Mouse (Mus musculus) forebrain, embryonic 11.5 days (tissue): ENCODE data around the gene Rps4x. TPM values are rescaled to one million over a fixed set of nuclear protein-coding genes. Genes with fewer than 3 reads are reported as not detected.
"Not testable (repeated sequence)": the region's sequence is repeated elsewhere in the genome, so short reads cannot be mapped to it uniquely, and the experiment has no call there.

ENCODE experiments used
- ATAC-seq: fragments of 200-750 bp; cut with Nextera tagmentation; replicated peaks from 2 replicates; pipeline ENCODE4 v1.8.0; 2017; ENCODE audit warnings: moderate TSS enrichment; ENCODE audit not compliant: low FRiP score
- DNase-seq: peaks from one replicate; pipeline ENCODE4 v3.0.0-alpha.2; 2017; ENCODE audit warnings: low spot score
- H3K27ac ChIP-seq: fragments of 300-500 bp; sonication (generic); 2 replicates; pipeline ENCODE4 v1.5.1; 2014; ENCODE audit warnings: low read depth, low read length
- H3K27me3 ChIP-seq: fragments of 300-500 bp; sonication (generic); 2 replicates; pipeline ENCODE4 v1.6.1; 2014; ENCODE audit warnings: mild to moderate bottlenecking, low read length, mixed read lengths; ENCODE audit not compliant: control insufficient read depth, insufficient read depth
- H3K36me3 ChIP-seq: fragments of 300-500 bp; sonication (generic); 2 replicates; pipeline ENCODE4 v1.6.1; 2014; ENCODE audit warnings: mild to moderate bottlenecking, low read length, moderate library complexity, mixed read lengths; ENCODE audit not compliant: control insufficient read depth, insufficient read depth
- H3K4me1 ChIP-seq: fragments of 300-500 bp; sonication (generic); replicated peaks from 2 replicates; pipeline ENCODE4 v1.6.1; 2014; ENCODE audit warnings: low read length, mixed read lengths; ENCODE audit not compliant: control insufficient read depth, insufficient read depth
- H3K4me2 ChIP-seq: fragments of 300-500 bp; sonication (generic); 2 replicates; pipeline ENCODE4 v1.6.1; 2014; ENCODE audit warnings: low read depth, mild to moderate bottlenecking, low read length, moderate library complexity, mixed read lengths; ENCODE audit not compliant: severe bottlenecking
- H3K4me3 ChIP-seq: fragments of 300-500 bp; sonication (generic); 2 replicates; pipeline ENCODE4 v1.5.1; 2014; ENCODE audit warnings: low read depth, low read length
- H3K9ac ChIP-seq: fragments of 300-500 bp; sonication (generic); 2 replicates; pipeline ENCODE4 v1.6.1; 2014; ENCODE audit warnings: low read length
- H3K9me3 ChIP-seq: fragments of 300-500 bp; sonication (generic); 2 replicates; pipeline ENCODE4 v1.6.1; 2016; ENCODE audit warnings: low read length, mixed read lengths; ENCODE audit not compliant: control insufficient read depth
- WGBS: fragments of 180-500 bp; shearing (Covaris S2); extraction: QIAGEN DNeasy Blood & Tissue Kit; methylation state at CpG from one replicate; pipeline ENCODE4 v1.1.7; 2014; 5-methylcytosine and 5-hydroxymethylcytosine counted together
- polyA plus RNA-seq: library from polyadenylated mRNA; unstranded; fragments of >200 nt; fragmentation: Nextera tagmentation; extraction: Ambion mirVana; gene quantifications from 2 replicates; pipeline ENCODE4 v1.2.1, GENCODE M21; 2014

Gene Rps4x
- polyA plus RNA-seq = 646 and 665 TPM in 2 replicates

DNA sequence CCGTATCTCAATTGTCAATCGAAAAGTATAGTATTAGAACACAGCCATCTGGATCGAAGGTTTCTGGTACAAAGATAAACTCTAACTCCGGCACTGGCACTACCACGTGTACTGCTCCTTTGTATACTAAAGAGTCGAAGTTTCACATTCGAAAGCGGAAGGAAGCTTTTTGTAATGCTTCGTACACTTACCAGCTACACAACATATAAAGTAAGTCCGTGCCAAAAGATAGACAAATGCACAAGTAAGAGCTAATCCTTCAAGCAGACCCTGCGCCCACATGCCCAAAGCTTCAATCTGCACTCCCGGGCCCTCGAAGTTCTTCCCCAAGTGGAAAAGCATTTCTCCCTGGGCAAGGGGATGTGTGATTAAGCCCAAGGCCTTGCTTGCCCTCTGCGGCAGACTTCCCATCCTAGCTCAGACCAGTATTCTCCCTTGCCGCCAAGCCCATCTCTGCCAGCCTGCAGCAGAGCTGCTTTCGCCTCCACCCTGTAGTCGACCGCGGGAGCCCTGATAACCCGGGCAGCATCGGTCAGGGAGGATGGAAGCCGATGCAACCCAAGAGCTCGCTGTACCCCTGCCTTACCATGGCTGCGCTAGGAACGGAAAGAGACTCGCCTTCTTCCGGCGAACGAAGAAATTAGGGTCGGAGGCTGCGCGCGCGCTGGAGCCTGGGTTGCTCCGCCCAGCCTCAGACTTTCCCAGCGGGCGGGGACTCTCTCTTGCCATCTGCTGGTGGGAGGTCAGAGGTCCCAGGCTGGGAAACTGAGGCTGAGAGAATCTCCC lies at the start of gene Rps4x:
Gene Rps4x, minus strand, starts transcription at position 683 of the 786 bp plus-strand sequence.
- H3K9me3 ChIP-seq = no peaks in the 10 kb centered on the region
- H3K9ac ChIP-seq = peak within 1 kb of the TSS; percentile 79
- DNase-seq = peak; percentile 89
- WGBS = 20% methylated on average over 37 of the region's 37 CpGs
- no peaks in the 10 kb centered on the region for H3K4me1 ChIP-seq
- H3K27ac ChIP-seq = peak within 1 kb of the TSS; percentile 75
- peak within 1 kb of the TSS; percentile 40 for H3K4me2 ChIP-seq
- peak; percentile 94 for ATAC-seq
- peak within 1 kb of the TSS; percentile 52 for H3K4me3 ChIP-seq
- H3K36me3 ChIP-seq = no peaks in the 10 kb centered on the region; the same call in 1 of the 2 replicates
- H3K27me3 ChIP-seq = no peaks in the 10 kb centered on the region

DNA sequence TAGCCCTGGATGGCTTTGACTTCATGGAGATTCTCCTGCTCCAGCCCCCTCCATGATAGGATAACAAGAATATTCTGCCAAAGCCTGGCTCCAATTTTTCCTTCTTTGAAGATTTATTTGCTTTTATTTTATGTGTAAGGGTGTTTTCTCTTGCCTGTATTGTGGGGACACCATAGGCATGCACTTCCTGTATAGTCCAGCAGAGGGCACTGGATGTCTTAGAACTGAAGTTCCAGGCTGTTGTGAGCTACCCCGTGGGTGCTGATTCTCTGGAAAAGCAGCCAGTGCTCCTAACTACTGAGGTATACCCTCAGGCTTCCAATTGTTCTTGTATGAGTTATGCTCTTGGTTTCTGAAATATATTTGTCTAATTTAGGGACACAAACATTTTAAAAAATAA lies 29.9 kb upstream of the Rps4x start:
- ATAC-seq = no peak
- Histone ChIP-seq H3K27me3 (no peaks in the 10 kb centered on the region), H3K9me3 (no peaks in the 10 kb centered on the region), H3K4me2 (no peak overlapping the region), H3K4me3 (no peak overlapping the region), H3K4me1 (no peaks in the 10 kb centered on the region), H3K36me3 (no peaks in the 10 kb centered on the region), H3K9ac (no peak overlapping the region), H3K27ac (no peak overlapping the region)
- 25% methylated on average over 1 of the region's 1 CpGs for WGBS
- DNase-seq = peak; percentile 65

DNA sequence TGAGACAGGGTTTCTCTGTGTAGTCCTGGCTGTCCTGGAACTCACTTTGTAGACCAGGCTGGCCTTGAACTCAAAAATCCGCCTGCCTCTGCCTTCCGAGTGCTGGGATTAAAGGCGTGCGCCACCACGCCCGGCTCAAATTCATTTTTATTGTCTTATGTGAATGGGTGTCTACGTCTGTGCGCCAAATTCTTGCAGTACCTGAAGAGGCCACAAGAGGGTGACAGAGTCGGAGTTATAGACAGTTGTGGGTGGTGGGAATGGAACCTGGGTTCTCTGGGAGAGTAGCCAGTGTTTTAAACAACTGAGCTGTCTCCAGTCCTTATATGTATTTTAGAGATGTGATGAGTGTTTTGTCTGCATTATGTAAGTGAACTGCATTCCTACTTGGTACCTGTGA lies 26.2 kb upstream of the Rps4x start:
- H3K27ac ChIP-seq, H3K9me3 ChIP-seq, H3K4me1 ChIP-seq, ATAC-seq, H3K4me3 ChIP-seq, H3K4me2 ChIP-seq, H3K36me3 ChIP-seq, H3K9ac ChIP-seq, H3K27me3 ChIP-seq: not testable (repeated sequence)
- 50% methylated on average over 9 of the region's 9 CpGs for WGBS
- peak; percentile 63 for DNase-seq

DNA sequence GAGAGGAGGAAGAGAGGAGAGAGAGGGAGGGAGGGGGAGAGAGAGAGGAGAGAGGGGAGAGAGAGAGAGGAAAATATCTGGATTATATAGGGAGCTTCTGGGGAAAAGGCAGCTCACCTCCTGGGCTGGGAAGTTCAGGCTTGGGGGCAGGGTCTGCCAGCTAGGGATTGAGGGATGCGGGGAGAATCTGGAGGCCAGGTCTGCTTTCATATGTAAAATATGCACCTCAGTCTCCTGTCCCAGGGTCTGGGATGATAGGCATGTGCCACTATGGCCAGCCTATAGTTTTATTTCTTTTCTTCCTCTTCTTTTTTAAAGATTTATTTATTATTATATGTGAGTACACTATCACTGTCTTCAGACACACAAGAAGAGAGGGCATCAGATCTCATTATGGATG lies 1.6 kb upstream of the Rps4x start:
- Histone ChIP-seq H3K9me3 (no peaks in the 10 kb centered on the region), H3K27me3 (no peaks in the 10 kb centered on the region), H3K4me1 (no peaks in the 10 kb centered on the region), H3K27ac (no peak overlapping the region), H3K4me3 (no peak overlapping the region), H3K9ac (no peak overlapping the region), H3K36me3 (no peaks in the 10 kb centered on the region; the same call in 1 of the 2 replicates), H3K4me2 (no peak overlapping the region)
- 45% methylated on average over 1 of the region's 1 CpGs for WGBS
- ATAC-seq (no peak), DNase-seq (no peak)

DNA sequence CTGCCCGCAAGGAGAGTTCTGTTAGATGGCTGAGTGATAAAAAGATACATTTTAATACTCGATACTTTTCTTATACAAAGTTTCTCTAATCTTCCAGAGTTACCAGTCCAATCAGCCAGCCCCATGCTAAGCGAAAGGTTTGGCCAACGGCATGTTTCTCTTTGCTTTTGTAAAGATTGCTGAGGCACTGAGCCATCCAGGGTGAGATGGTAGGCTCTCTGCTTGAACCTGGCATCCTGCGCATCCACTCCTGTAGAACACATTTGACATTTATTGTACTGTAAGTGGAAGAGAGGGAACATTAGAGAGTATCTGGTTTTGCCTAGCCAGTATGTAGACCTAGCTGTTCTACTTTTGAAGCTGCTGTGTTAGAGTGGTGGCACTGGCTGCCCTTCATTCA lies 387 bp upstream of the Rps4x start:
- no peak overlapping the region for H3K9ac ChIP-seq
- no peaks in the 10 kb centered on the region for H3K9me3 ChIP-seq
- WGBS = 47% methylated on average over 5 of the region's 5 CpGs
- no peak overlapping the region for H3K4me2 ChIP-seq
- no peaks in the 10 kb centered on the region; the same call in 1 of the 2 replicates for H3K36me3 ChIP-seq
- no peak overlapping the region for H3K27ac ChIP-seq
- H3K4me3 ChIP-seq = no peak overlapping the region
- DNase-seq (no peak), ATAC-seq (no peak)
- H3K4me1 ChIP-seq = no peaks in the 10 kb centered on the region
- H3K27me3 ChIP-seq = no peaks in the 10 kb centered on the region

DNA sequence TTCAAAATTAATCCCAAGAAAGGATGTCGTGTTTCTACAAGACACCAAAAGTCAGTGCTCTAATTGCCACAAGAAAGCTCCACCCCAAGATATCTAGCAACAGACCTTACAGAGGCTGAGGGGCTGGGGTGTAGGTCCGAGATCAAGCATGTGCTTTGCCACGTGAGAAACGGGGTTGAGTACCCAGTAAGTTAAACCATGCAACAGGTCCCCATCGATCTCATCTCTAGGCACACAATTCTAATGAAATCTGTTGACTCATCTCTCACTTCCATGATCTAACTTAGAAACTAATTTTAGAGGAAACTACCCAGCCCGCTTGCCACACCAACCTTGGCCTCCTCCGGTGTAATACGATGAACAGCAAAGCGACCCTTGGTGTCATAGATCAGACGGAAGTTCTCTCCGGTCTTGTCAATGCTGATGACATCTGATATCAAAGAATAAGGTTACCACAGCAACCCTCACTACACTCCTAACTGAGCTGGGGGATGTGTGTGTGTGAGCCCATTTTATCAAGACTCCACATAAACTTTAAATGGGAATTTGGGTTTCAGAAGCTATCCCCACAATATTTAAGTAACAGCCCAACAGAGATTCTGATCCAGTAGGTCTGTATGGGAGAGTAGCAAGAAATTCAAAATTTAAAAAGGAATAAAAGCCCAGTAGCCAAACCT lies 2.0 kb downstream of the Rps4x start:
- no peak for ATAC-seq
- peak overlapping the region; percentile 52 for H3K4me3 ChIP-seq
- no peaks in the 10 kb centered on the region for H3K4me1 ChIP-seq
- no peak for DNase-seq
- H3K9me3 ChIP-seq = no peaks in the 10 kb centered on the region
- no peaks in the 10 kb centered on the region for H3K27me3 ChIP-seq
- WGBS = 50% methylated on average over 11 of the region's 11 CpGs
- H3K4me2 ChIP-seq = peak overlapping the region; percentile 40
- no peak overlapping the region for H3K27ac ChIP-seq
- peak overlapping the region; percentile 79 for H3K9ac ChIP-seq
- no peaks in the 10 kb centered on the region; the same call in 1 of the 2 replicates for H3K36me3 ChIP-seq

DNA sequence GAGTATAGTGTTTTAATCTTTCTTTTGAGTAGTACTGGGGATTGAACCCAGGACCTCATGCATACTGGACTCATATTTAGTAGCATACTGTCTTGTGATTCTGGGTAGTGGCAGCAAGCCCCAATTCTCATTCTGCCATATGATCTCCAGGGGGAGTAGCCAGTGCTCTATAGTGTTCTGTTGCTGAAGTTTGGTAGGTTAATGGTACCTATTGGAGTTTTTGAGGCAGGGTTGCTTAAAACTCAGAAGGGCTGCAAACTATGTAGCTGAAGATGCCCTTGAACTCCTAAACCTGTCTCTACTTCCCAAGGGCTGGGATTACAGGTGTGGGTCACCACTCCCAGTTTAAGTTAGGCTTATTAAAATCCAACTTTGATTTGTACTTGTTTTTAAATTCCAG lies 6.6 kb downstream of the Rps4x start:
- Histone ChIP-seq H3K9ac (no peak overlapping the region), H3K36me3 (no peaks in the 10 kb centered on the region; the same call in 1 of the 2 replicates), H3K9me3 (no peaks in the 10 kb centered on the region), H3K4me3 (no peak overlapping the region), H3K4me1 (no peaks in the 10 kb centered on the region), H3K4me2 (no peak overlapping the region), H3K27ac (no peak overlapping the region), H3K27me3 (no peaks in the 10 kb centered on the region)
- ATAC-seq (no peak), DNase-seq (no peak)

DNA sequence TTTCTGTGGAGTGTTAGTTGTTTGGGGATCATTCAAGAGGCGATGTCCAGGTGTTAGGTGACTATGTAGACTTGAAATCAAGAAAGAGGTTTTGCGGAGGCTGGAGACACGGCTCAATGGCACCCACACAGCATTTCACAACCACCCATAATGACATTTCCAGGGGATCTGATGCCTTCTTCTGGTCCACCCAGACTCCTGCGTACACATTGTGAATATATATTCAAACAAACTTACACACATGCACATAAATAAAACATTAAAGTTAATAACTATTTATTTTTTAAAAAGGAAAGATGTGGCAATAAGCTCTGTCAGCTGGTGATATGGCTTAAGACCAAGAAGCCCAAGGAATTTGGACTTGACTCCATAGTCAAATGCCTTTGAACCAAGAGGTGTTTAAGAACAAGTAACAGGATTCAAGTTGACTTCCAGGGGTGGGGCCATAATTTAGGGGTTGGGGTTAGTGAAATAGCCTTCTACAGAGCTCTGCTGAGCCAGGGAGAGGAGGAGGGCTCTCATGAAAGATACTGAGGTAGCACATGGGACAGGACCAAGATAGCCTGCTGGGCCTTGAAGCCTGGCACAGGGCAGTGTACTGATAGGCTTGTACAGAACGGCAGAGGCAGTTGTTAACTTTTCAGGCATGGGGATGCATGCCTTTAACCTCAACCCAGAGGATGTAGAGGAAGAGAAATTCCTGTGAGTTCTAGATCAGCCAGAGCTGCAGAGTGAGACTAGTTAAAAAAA lies 13.5 kb downstream of the Rps4x start:
- DNase-seq (no peak), ATAC-seq (no peak)
- H3K27ac ChIP-seq = no peak overlapping the region
- no peak overlapping the region for H3K4me3 ChIP-seq
- H3K4me2 ChIP-seq = no peak overlapping the region
- 89% methylated on average over 5 of the region's 5 CpGs for WGBS
- no peaks in the 10 kb centered on the region; the same call in 1 of the 2 replicates for H3K27me3 ChIP-seq
- H3K36me3 ChIP-seq = no peaks in the 10 kb centered on the region
- no peak overlapping the region for H3K9ac ChIP-seq
- H3K9me3 ChIP-seq = no peaks in the 10 kb centered on the region
- H3K4me1 ChIP-seq = no peaks in the 10 kb centered on the region
